12 mouse cellular contexts compared by ENCODE assay signal in the genomic region with DNA sequence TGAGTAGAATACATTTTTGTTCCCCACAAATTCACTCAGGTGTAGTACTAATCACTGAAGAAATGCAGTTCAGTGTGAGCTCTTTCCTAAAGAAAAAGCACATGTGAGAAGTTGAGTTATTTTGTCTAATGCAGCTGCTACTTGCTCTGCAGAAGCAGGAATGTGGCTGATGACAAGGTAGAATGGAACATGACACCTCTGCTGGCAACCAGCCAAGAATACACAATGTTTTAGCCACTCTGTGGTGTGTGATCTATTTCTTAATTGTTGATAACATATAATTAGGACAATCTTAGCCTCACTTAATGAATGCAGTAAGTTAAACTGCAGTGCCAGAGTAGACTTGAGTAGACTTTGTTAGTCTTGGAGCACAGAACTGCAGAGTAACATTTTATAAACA. TPM values are rescaled to one million over a fixed set of nuclear protein-coding genes. Genes with fewer than 3 reads are reported as not detected.
DNase-seq lines count a peak whose midpoint lies in the region; ATAC-seq lines count a peak whose summit lies in the region.
"Had no signal": no experiment of that assay in that cellular context is flagged by ENCODE, and none has a peak within 500 bp of the region (broad histone marks: within the 10 kb centered on the region; RNA-seq: fewer than 3 reads in every experiment).

No protein-coding gene starts in this region.

- peak; percentile 30; the same call in 1 of the 2 replicates for ATAC-seq in forebrain, embryonic 12.5 days (ENCODE audit: low FRiP score)
- ATAC-seq in midbrain, embryonic 14.5 days (ENCODE audit: low FRiP score, low TSS enrichment) = 0 out of 2 replicates have a peak, but pooled peaks have one; percentile 37
- ATAC-seq in midbrain, embryonic 11.5 days (ENCODE audit: low FRiP score) = no peak
- ATAC-seq in forebrain, embryonic 16.5 days = 0 out of 2 replicates have a peak, but pooled peaks have one; percentile 38
- ATAC-seq in megakaryocyte, adult 5-6 weeks (ENCODE audit: poor library complexity, severe bottlenecking) = no peak

- no peak overlapping the region for H3K4me2 ChIP-seq in forebrain, embryonic 12.5 days
- no peak overlapping the region for H3K4me2 ChIP-seq in midbrain, embryonic 14.5 days (ENCODE audit: low read length)
- H3K4me2 ChIP-seq in midbrain, embryonic 11.5 days = no peak overlapping the region
- no peak overlapping the region for H3K4me2 ChIP-seq in forebrain, embryonic 16.5 days (ENCODE audit: low read length)
- H3K4me2 ChIP-seq: embryonic facial prominence, embryonic 12.5 days; hindbrain, embryonic 15.5 days; lung, embryonic 15.5 days had no signal

- no peak overlapping the region for H3K4me3 ChIP-seq in forebrain, embryonic 12.5 days (replicated peaks)
- H3K4me3 ChIP-seq in forebrain, embryonic 10.5 days = no peak overlapping the region
- H3K4me3 ChIP-seq in midbrain, embryonic 14.5 days (replicated peaks; ENCODE audit: low read depth, low read length) = no peak overlapping the region
- no peak overlapping the region for H3K4me3 ChIP-seq in midbrain, embryonic 11.5 days (ENCODE audit: low read depth, low read length)
- no peak overlapping the region for H3K4me3 ChIP-seq in forebrain, embryonic 16.5 days (replicated peaks; ENCODE audit: low read length)
- H3K4me3 ChIP-seq: embryonic facial prominence, embryonic 12.5 days; hindbrain, embryonic 15.5 days; lung, embryonic 15.5 days had no signal

- no peak for DNase-seq in forebrain, embryonic 10.5 days (ENCODE audit: extremely low spot score, low spot score)
- DNase-seq in midbrain, embryonic 14.5 days = peak; percentile 7
- DNase-seq in midbrain, embryonic 11.5 days (ENCODE audit: low spot score, missing footprints) = no peak
- DNase-seq in MN1 (ENCODE audit: low spot score) = no peak
- no peak for DNase-seq in thymus, adult 18-20 months
- DNase-seq: kidney, postnatal 36 days had no signal

- H3K27me3 ChIP-seq in forebrain, embryonic 12.5 days = no peaks in the 10 kb centered on the region
- H3K27me3 ChIP-seq in forebrain, embryonic 10.5 days (ENCODE audit: poor library complexity, severe bottlenecking) = no peaks in the 10 kb centered on the region
- no peaks in the 10 kb centered on the region for H3K27me3 ChIP-seq in midbrain, embryonic 14.5 days (ENCODE audit: control insufficient read depth, insufficient read depth, low read length)
- H3K27me3 ChIP-seq in midbrain, embryonic 11.5 days (ENCODE audit: control insufficient read depth, insufficient read depth, low read length) = no peaks in the 10 kb centered on the region
- no peaks in the 10 kb centered on the region for H3K27me3 ChIP-seq in forebrain, embryonic 16.5 days (replicated peaks; ENCODE audit: control insufficient read depth, insufficient read depth, low read length)
- H3K27me3 ChIP-seq: embryonic facial prominence, embryonic 12.5 days; hindbrain, embryonic 15.5 days; lung, embryonic 15.5 days had no signal

- H3K27ac ChIP-seq in forebrain, embryonic 12.5 days = no peak overlapping the region
- H3K27ac ChIP-seq in forebrain, embryonic 10.5 days = no peak overlapping the region
- no peak overlapping the region for H3K27ac ChIP-seq in midbrain, embryonic 14.5 days (replicated peaks; ENCODE audit: low read depth, low read length)
- H3K27ac ChIP-seq in midbrain, embryonic 11.5 days (ENCODE audit: low read depth, low read length) = no peak overlapping the region
- no peak overlapping the region for H3K27ac ChIP-seq in forebrain, embryonic 16.5 days (ENCODE audit: low read length)
- H3K27ac ChIP-seq: embryonic facial prominence, embryonic 12.5 days; hindbrain, embryonic 15.5 days; lung, embryonic 15.5 days had no signal

- H3K36me3 ChIP-seq in forebrain, embryonic 12.5 days (replicated peaks) = no peaks in the 10 kb centered on the region
- no peaks in the 10 kb centered on the region for H3K36me3 ChIP-seq in forebrain, embryonic 10.5 days (replicated peaks)
- H3K36me3 ChIP-seq in midbrain, embryonic 14.5 days (ENCODE audit: control insufficient read depth, insufficient read depth, low read length) = no peaks in the 10 kb centered on the region
- H3K36me3 ChIP-seq in midbrain, embryonic 11.5 days (ENCODE audit: control insufficient read depth, insufficient read depth, low read length) = no peaks in the 10 kb centered on the region
- H3K36me3 ChIP-seq in forebrain, embryonic 16.5 days (ENCODE audit: control insufficient read depth, insufficient read depth) = no peaks in the 10 kb centered on the region
- H3K36me3 ChIP-seq: embryonic facial prominence, embryonic 12.5 days; hindbrain, embryonic 15.5 days; lung, embryonic 15.5 days had no signal

- H3K9me3 ChIP-seq in forebrain, embryonic 12.5 days = no peaks in the 10 kb centered on the region
- no peaks in the 10 kb centered on the region for H3K9me3 ChIP-seq in forebrain, embryonic 10.5 days
- H3K9me3 ChIP-seq in midbrain, embryonic 14.5 days (ENCODE audit: control insufficient read depth, low read length) = no peaks in the 10 kb centered on the region
- H3K9me3 ChIP-seq in midbrain, embryonic 11.5 days (ENCODE audit: control insufficient read depth, low read length) = no peaks in the 10 kb centered on the region
- no peaks in the 10 kb centered on the region for H3K9me3 ChIP-seq in forebrain, embryonic 16.5 days (ENCODE audit: control insufficient read depth, low read length)
- H3K9me3 ChIP-seq: embryonic facial prominence, embryonic 12.5 days; hindbrain, embryonic 15.5 days; lung, embryonic 15.5 days had no signal

- H3K4me1 ChIP-seq in forebrain, embryonic 12.5 days = no peaks in the 10 kb centered on the region
- no peaks in the 10 kb centered on the region for H3K4me1 ChIP-seq in forebrain, embryonic 10.5 days
- no peaks in the 10 kb centered on the region for H3K4me1 ChIP-seq in midbrain, embryonic 14.5 days (ENCODE audit: control insufficient read depth, insufficient read depth, low read length)
- no peaks in the 10 kb centered on the region for H3K4me1 ChIP-seq in midbrain, embryonic 11.5 days (ENCODE audit: control insufficient read depth, insufficient read depth, low read length)
- H3K4me1 ChIP-seq in forebrain, embryonic 16.5 days (replicated peaks; ENCODE audit: control insufficient read depth, insufficient read depth, low read length) = no peaks in the 10 kb centered on the region
- H3K4me1 ChIP-seq: embryonic facial prominence, embryonic 12.5 days; hindbrain, embryonic 15.5 days; lung, embryonic 15.5 days had no signal

- no peak overlapping the region for H3K9ac ChIP-seq in forebrain, embryonic 12.5 days
- H3K9ac ChIP-seq in midbrain, embryonic 14.5 days (replicated peaks; ENCODE audit: low read length) = no peak overlapping the region
- H3K9ac ChIP-seq in midbrain, embryonic 11.5 days (ENCODE audit: low read length) = no peak overlapping the region
- no peak overlapping the region for H3K9ac ChIP-seq in forebrain, embryonic 16.5 days (replicated peaks; ENCODE audit: low read depth, low read length)
- H3K9ac ChIP-seq: embryonic facial prominence, embryonic 12.5 days; hindbrain, embryonic 15.5 days; lung, embryonic 15.5 days had no signal

RNA-seq across cellular contexts. Expression of a gene that starts 53.0 kb away (rescaled TPM):
- 29.4 and 33.3 TPM in 2 replicates for polyA plus RNA-seq in forebrain, embryonic 12.5 days (2016; fragmentation: Nextera tagmentation; extraction: Ambion mirVana)
- 13.9 and 16.8 TPM in 2 replicates for polyA plus RNA-seq in forebrain, embryonic 10.5 days (2016; fragmentation: Nextera tagmentation; extraction: Ambion mirVana)
- 25.0 and 27.8 TPM in 2 replicates for polyA plus RNA-seq in midbrain, embryonic 14.5 days (2014; fragmentation: Nextera tagmentation; extraction: Ambion mirVana)
- 11.7 and 14.7 TPM in 2 replicates for polyA plus RNA-seq in midbrain, embryonic 11.5 days (2014; fragmentation: Nextera tagmentation; extraction: Ambion mirVana)
- polyA plus RNA-seq in forebrain, embryonic 16.5 days (2015; fragmentation: Nextera tagmentation; extraction: Ambion mirVana) = 300 and 367 TPM in 2 replicates
- 52.8 and 57.4 TPM in 2 replicates for total RNA-seq in megakaryocyte, adult 5-6 weeks (2015)
- 86.5 and 89.1 TPM in 2 replicates for total RNA-seq in megakaryocyte, adult 5-6 weeks (2017)

Comparison
In these comparisons a context has a peak if more than half of its experiments do, and no peak if none do; other contexts are left out.
1. ATAC-seq: peak in forebrain, embryonic 12.5 days (single experiment), midbrain, embryonic 14.5 days (single experiment) and forebrain, embryonic 16.5 days (single experiment); none in midbrain, embryonic 11.5 days (single experiment) and megakaryocyte, adult 5-6 weeks (single experiment).